Mouse (Mus musculus): ENCODE results near the gene Lag3. TPM values are rescaled to one million over a fixed set of nuclear protein-coding genes. Genes with fewer than 3 reads are reported as not detected.

Gene Lag3
- polyA plus RNA-seq, 1 experiment from 2014 or later = 1.7 TPM

DNA sequence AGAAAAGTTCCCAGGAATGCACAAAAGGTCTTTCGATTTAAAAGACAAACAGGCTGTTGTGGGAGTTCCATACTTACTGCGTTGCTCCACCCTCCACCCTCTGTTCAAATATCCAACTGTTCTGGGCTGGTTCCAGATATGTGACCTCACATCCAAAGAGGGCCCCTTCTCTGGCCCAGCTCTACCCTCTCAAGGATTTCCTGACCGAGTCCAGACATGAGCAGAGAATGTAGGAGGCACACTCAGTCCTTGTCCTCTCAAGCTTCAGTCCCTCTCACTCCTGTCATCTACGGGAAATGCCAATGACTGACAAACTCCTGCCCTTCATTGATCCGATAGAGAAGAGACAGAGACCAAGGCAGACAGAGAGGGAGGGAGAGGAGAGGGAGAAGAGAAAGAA is 14.4 kb upstream of the Lag3 start:
- Histone ChIP-seq H3K4me1 (ENCODE audit: control insufficient read depth, insufficient read depth, low read length) (peaks cover 18% of the 10 kb centered on the region), H3K36me3 (ENCODE audit: control insufficient read depth, insufficient read depth, low read length) (no peaks in the 10 kb centered on the region), H3K9me3 (ENCODE audit: control insufficient read depth, low read length) (no peaks in the 10 kb centered on the region), H3K27ac (ENCODE audit: low read depth, low read length) (peak overlapping the region; percentile 52; the same call in 1 of the 2 replicates), H3K27me3 (ENCODE audit: control insufficient read depth, insufficient read depth, low read length) (no peaks in the 10 kb centered on the region), H3K4me3 (ENCODE audit: low read length) (no peak overlapping the region), H3K4me2 (replicated peaks; ENCODE audit: low read depth, low read length) (no peak overlapping the region; the same call in 1 of the 2 replicates), H3K9ac (ENCODE audit: low read depth, low read length) (no peak overlapping the region)
- no peak for ATAC-seq (ENCODE audit: low FRiP score, low TSS enrichment)
- 42% methylated on average over 5 of the region's 5 CpGs for WGBS

DNA sequence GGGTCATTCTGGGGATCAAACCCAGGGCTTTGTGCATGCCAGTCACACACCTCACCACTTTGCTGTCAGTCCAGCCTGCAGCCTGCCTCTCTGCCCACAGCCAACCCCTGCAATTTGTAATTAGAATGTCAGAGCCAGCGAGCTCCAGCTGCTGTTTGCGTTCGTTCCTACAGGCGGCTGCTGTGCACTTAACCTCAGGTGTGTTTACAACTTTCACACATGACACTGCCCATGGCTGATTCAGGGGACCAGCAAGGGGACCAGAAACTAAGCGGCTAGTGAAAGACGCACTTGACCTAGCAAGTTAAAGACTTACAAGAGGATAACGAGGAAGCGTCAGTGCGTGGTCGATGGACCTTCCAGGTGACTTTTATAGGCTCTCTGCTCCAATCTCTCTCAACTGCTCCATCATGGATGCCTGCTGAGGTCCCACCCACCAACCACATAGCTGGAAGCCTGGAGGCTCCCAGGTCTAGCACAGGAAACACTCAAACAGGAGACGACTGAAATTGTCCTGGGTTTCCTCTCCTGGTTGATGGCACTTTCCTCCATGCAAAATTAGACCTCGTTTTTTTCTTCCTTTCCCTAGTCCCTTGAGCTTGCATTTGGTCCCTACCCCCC is 13.8 kb upstream of the Lag3 start:
- Histone ChIP-seq H3K4me2 (replicated peaks; ENCODE audit: low read depth, low read length) (peak overlapping the region; percentile 13; the same call in 1 of the 2 replicates), H3K4me3 (ENCODE audit: low read length) (no peak overlapping the region), H3K9me3 (ENCODE audit: control insufficient read depth, low read length) (no peaks in the 10 kb centered on the region), H3K4me1 (ENCODE audit: control insufficient read depth, insufficient read depth, low read length) (peaks cover 21% of the 10 kb centered on the region), H3K36me3 (ENCODE audit: control insufficient read depth, insufficient read depth, low read length) (no peaks in the 10 kb centered on the region), H3K9ac (ENCODE audit: low read depth, low read length) (no peak overlapping the region), H3K27ac (ENCODE audit: low read depth, low read length) (peak overlapping the region; percentile 49; the same call in 1 of the 2 replicates), H3K27me3 (ENCODE audit: control insufficient read depth, insufficient read depth, low read length) (no peaks in the 10 kb centered on the region)
- 20% methylated on average over 12 of the region's 12 CpGs for WGBS
- ATAC-seq (ENCODE audit: low FRiP score, low TSS enrichment) = no peak

DNA sequence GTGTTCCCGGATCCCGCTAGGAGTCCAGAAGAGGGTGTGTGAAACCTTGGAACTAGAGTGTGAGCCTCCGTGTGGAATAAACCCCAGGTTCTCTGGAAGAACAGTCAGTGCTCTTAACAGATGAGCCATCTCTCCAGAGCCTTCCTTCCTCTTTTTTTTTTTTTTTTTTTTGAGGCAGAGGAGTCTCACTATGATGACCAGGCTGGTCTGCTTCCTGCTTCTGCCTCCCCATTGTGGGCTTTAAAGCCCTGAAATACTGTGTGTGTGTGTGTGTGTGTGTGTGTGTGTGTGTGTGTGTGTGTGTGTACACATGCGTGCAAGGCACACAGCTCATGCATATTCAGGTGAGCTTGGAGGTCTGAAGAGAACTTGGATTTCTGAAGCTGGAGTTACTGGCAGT is 10.0 kb upstream of the Lag3 start:
- H3K4me1 ChIP-seq (ENCODE audit: control insufficient read depth, insufficient read depth, low read length) = peaks cover 33% of the 10 kb centered on the region
- 74% methylated on average over 4 of the region's 4 CpGs for WGBS

DNA sequence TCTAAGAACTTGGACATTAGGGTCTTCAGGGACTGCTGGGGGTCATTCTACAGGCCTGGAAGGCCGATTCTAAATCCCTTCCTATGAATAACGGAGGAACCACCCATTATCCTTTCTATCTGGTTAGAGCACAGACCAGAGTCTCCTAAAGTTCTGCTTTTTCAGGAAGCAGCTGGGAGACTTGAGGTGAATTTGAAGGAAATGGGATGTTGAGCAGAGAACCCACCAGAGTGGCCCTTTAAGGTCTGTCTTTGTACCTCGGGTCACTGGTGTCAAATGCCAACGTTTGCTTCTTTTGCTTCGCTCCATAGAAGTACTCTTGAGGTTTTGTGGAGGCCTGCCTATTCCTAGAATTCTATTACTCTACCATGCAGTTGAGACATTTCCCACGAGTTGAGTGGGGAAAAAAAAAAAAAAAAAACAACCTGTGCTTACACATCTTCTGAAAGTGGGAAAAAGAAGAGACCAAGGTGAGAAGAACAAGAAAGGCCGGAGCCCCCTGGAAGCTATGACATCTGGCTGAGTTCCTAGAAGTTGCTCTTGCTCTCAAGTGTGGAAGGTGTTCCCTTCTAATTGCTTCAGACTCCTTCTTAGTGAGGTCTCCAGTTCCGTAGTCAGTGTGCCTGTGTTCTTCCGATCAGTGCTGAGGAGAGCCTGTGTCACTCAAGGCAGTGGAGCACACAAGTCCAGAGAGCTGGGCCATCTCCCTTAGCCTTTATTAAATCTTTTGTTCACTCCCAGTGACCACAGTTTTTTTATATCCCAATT is 9.0 kb upstream of the Lag3 start:
- Histone ChIP-seq H3K27me3 (ENCODE audit: control insufficient read depth, insufficient read depth, low read length) (no peaks in the 10 kb centered on the region), H3K36me3 (ENCODE audit: control insufficient read depth, insufficient read depth, low read length) (no peaks in the 10 kb centered on the region), H3K9me3 (ENCODE audit: control insufficient read depth, low read length) (no peaks in the 10 kb centered on the region), H3K9ac (ENCODE audit: low read depth, low read length) (peak overlapping the region; percentile 47), H3K27ac (ENCODE audit: low read depth, low read length) (peak overlapping the region; percentile 98), H3K4me3 (ENCODE audit: low read length) (peak overlapping the region; percentile 26), H3K4me1 (ENCODE audit: control insufficient read depth, insufficient read depth, low read length) (peaks cover 39% of the 10 kb centered on the region), H3K4me2 (replicated peaks; ENCODE audit: low read depth, low read length) (peak overlapping the region; percentile 41)
- WGBS = 23% methylated on average over 9 of the region's 9 CpGs
- no peak for ATAC-seq (ENCODE audit: low FRiP score, low TSS enrichment)

More for the DNA sequence above, 10.0 kb upstream of the Lag3 start:
- H3K4me2 ChIP-seq (replicated peaks; ENCODE audit: low read depth, low read length) = no peak overlapping the region
- H3K27me3 ChIP-seq (ENCODE audit: control insufficient read depth, insufficient read depth, low read length) = no peaks in the 10 kb centered on the region
- ATAC-seq (ENCODE audit: low FRiP score, low TSS enrichment) = no peak
- H3K9ac ChIP-seq (ENCODE audit: low read depth, low read length) = no peak overlapping the region
- no peaks in the 10 kb centered on the region for H3K9me3 ChIP-seq (ENCODE audit: control insufficient read depth, low read length)
- H3K27ac ChIP-seq (ENCODE audit: low read depth, low read length) = peak overlapping the region; percentile 98; the same call in 1 of the 2 replicates
- no peak overlapping the region for H3K4me3 ChIP-seq (ENCODE audit: low read length)
- no peaks in the 10 kb centered on the region for H3K36me3 ChIP-seq (ENCODE audit: control insufficient read depth, insufficient read depth, low read length)

DNA sequence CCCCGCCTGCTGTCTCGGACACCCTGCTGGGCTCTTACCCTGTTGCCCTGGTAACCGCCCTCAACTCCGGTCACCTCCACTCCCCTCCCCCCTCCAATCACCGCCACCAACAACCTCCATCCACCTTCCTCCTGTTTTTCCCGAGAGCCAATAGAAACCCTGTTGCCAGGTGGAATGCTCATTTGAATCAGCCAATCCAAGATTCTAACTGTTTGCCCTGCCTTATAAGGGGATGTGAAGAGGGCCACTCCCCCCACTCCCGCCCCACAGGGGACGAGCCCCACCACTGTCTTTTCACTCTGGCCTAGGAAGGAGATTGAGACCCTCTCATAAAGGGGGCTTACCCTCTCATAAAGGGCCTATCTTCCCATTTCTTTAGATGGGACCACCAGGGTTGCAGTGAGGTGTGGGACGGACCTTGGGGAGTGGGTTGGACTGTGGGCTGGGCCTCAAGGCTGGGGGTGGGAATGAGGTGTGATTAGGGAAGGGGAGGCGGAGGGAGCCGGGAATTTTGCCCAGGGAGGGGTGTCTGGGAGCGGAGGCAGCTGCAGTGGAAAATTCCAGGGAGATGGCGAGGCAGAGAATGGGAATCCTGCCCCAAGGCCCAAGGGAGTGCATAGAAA is 8.3 kb upstream of the Lag3 start, which contains the start of gene Ptms:
Gene Ptms, minus strand, starts transcription at position 409 of the 623 bp plus-strand sequence.
- H3K27me3 ChIP-seq (ENCODE audit: control insufficient read depth, insufficient read depth, low read length) = no peaks in the 10 kb centered on the region
- peak within 1 kb of the TSS; percentile 26 for H3K4me3 ChIP-seq (ENCODE audit: low read length)
- H3K9ac ChIP-seq (ENCODE audit: low read depth, low read length) = peak within 1 kb of the TSS; percentile 47
- H3K36me3 ChIP-seq (ENCODE audit: control insufficient read depth, insufficient read depth, low read length) = peaks cover 2% of the 10 kb centered on the region
- peak within 1 kb of the TSS; percentile 98 for H3K27ac ChIP-seq (ENCODE audit: low read depth, low read length)
- WGBS = 0% methylated on average over 13 of the region's 13 CpGs
- H3K4me2 ChIP-seq (replicated peaks; ENCODE audit: low read depth, low read length) = peak within 1 kb of the TSS; percentile 41
- peak; percentile 89 for ATAC-seq (ENCODE audit: low FRiP score, low TSS enrichment)
- no peaks in the 10 kb centered on the region for H3K9me3 ChIP-seq (ENCODE audit: control insufficient read depth, low read length)
- H3K4me1 ChIP-seq (ENCODE audit: control insufficient read depth, insufficient read depth, low read length) = peaks cover 40% of the 10 kb centered on the region

DNA sequence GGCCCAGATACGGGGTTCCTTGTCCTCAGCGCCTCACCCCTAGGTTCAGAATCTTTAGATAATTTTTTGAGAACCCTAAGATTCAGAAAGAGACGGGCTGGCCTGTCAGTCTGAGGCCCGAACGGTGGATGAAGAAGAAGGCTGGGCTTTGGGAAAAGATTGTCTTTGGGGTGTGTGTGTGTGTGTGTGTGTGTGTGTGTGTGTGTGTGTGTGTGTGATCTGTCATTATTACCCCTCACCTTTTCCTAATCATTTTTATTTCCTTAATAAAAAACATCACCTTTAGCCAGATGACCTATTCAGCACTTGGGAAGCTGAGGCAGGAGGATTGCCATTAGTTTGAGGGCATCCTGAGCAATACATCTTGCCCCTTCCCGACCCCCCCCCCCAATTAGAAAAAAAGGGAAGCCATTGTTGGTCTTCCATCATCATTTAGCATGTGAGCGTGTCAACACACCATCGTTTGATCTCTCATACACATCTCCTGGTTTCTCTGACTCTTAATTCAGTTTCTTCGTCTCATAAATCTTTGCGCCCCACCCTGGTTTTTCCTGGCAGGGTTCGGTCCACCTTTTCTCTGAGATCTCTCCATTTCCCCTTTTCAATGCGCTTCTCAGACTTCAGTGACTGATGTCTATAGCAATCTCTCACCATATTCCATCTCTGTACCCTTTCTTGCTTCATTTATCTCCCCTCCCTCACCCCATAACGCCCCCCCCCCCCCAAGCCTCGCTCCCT is 7.6 kb upstream of the Lag3 start:
- peak overlapping the region; percentile 100; the same call in 1 of the 2 replicates for H3K9ac ChIP-seq (ENCODE audit: low read depth, low read length)
- H3K4me2 ChIP-seq (replicated peaks; ENCODE audit: low read depth, low read length) = peak overlapping the region; percentile 98
- H3K27me3 ChIP-seq (ENCODE audit: control insufficient read depth, insufficient read depth, low read length) = no peaks in the 10 kb centered on the region
- H3K9me3 ChIP-seq (ENCODE audit: control insufficient read depth, low read length) = no peaks in the 10 kb centered on the region
- ATAC-seq (ENCODE audit: low FRiP score, low TSS enrichment) = no peak
- peaks cover 10% of the 10 kb centered on the region for H3K36me3 ChIP-seq (ENCODE audit: control insufficient read depth, insufficient read depth, low read length)
- peak overlapping the region; percentile 78 for H3K4me3 ChIP-seq (ENCODE audit: low read length)
- H3K27ac ChIP-seq (ENCODE audit: low read depth, low read length) = peak overlapping the region; percentile 98
- WGBS = 26% methylated on average over 13 of the region's 14 CpGs
- peaks cover 44% of the 10 kb centered on the region for H3K4me1 ChIP-seq (ENCODE audit: control insufficient read depth, insufficient read depth, low read length)

DNA sequence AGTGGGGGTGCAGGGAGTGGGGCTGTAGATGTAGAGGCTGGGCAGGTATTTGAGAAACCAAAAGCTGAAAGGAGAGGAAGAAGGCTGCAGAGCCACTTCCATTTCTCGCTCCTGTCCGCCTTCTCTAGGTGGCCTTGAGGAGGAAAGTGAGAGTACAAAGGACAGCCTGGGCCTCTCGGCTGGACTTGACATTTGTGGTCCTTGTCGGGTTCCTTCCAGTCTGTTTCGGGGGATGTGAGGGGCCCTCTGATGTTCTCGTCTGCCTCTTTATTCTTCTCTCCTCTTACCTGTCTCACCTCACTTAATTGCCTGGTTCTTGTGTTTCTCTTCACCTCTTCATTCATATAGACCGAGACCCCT is 6.8 kb upstream of the Lag3 start:
- Histone ChIP-seq H3K27me3 (ENCODE audit: control insufficient read depth, insufficient read depth, low read length) (no peaks in the 10 kb centered on the region), H3K4me2 (replicated peaks; ENCODE audit: low read depth, low read length) (peak overlapping the region; percentile 98), H3K9me3 (ENCODE audit: control insufficient read depth, low read length) (no peaks in the 10 kb centered on the region), H3K4me1 (ENCODE audit: control insufficient read depth, insufficient read depth, low read length) (peaks cover 44% of the 10 kb centered on the region), H3K36me3 (ENCODE audit: control insufficient read depth, insufficient read depth, low read length) (peaks cover 17% of the 10 kb centered on the region), H3K27ac (ENCODE audit: low read depth, low read length) (peak overlapping the region; percentile 98), H3K4me3 (ENCODE audit: low read length) (peak overlapping the region; percentile 78), H3K9ac (ENCODE audit: low read depth, low read length) (peak overlapping the region; percentile 100; the same call in 1 of the 2 replicates)
- WGBS = 11% methylated on average over 7 of the region's 7 CpGs
- ATAC-seq (ENCODE audit: low FRiP score, low TSS enrichment) = 0 out of 2 replicates have a peak, but pooled peaks have one; percentile 0

DNA sequence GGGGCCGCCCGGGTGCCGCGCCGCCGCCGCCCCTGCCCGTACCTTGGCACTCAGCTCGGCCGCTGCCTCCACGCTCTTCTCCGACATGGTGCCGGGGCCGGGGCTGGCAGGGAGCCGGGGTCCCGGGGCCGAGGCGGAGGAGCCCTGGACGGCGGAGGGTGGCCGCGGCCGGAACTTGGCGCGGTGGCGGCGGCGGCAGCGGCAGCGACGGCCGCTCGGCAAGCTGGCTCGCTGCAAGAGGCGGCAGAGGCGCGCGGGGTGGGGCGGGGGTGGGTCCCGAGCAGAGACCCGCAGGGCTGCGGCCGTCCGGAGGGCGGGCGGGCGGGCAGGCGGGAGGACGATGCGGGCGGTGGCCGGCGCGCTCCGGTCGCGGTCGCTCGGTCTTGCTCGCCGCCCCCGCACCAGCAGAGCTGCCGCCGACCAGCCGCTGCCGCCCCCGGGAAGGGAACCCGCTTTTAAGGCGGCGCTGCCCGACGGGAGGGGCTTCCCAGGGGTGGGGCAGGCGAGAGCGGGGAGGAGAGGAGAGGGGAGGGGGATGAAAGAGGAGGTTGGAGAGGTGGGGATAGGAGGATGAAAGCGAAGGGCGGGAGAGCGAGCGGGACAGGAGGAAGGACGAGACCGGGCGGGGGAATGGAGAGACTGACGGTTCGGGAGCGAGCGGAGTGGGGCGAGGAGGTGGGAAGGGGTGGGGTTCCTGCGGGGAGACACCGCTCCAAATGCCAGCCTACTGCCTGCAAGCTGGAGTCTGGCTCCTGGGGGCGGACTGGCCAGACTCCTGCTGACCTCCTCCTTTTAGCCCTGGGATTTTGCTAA is 6.2 kb upstream of the Lag3 start:
- peak; percentile 65 for ATAC-seq (ENCODE audit: low FRiP score, low TSS enrichment)
- H3K27me3 ChIP-seq (ENCODE audit: control insufficient read depth, insufficient read depth, low read length) = no peaks in the 10 kb centered on the region
- peaks cover 22% of the 10 kb centered on the region for H3K36me3 ChIP-seq (ENCODE audit: control insufficient read depth, insufficient read depth, low read length)
- peaks cover 44% of the 10 kb centered on the region for H3K4me1 ChIP-seq (ENCODE audit: control insufficient read depth, insufficient read depth, low read length)
- H3K4me2 ChIP-seq (replicated peaks; ENCODE audit: low read depth, low read length) = peak overlapping the region; percentile 98
- peak overlapping the region; percentile 98 for H3K27ac ChIP-seq (ENCODE audit: low read depth, low read length)
- no peaks in the 10 kb centered on the region for H3K9me3 ChIP-seq (ENCODE audit: control insufficient read depth, low read length)
- WGBS = under 1% methylated on average over 52 of the region's 89 CpGs
- H3K9ac ChIP-seq (ENCODE audit: low read depth, low read length) = peak overlapping the region; percentile 100
- peak overlapping the region; percentile 78 for H3K4me3 ChIP-seq (ENCODE audit: low read length)

Data from kidney, embryonic 14.5 days (tissue).